Mouse (Mus musculus) hindbrain, embryonic 15.5 days (tissue): ENCODE measurements around the gene Ppm1j. TPM values are rescaled to one million over a fixed set of nuclear protein-coding genes. Genes with fewer than 3 reads are reported as not detected.
A peak's percentile ranks its signal among the peaks of the same experiment; 100 is the strongest.

Experiments used
- ATAC-seq: fragments of 200-750 bp; cut with Nextera tagmentation; 2 replicates; pipeline ENCODE4 v1.8.0; 2017; ENCODE audit warnings: low read depth, moderate number of reproducible peaks, moderate TSS enrichment; ENCODE audit not compliant: low FRiP score
- H3K27ac ChIP-seq: fragments of 300-500 bp; sonication (generic); replicated peaks from 2 replicates; pipeline ENCODE4 v1.5.1; 2015; ENCODE audit warnings: mild to moderate bottlenecking, inconsistent platforms
- H3K27me3 ChIP-seq: fragments of 300-500 bp; sonication (generic); 2 replicates; pipeline ENCODE4 v1.6.1; 2015; ENCODE audit warnings: control low read depth, inconsistent platforms
- H3K36me3 ChIP-seq: fragments of 300-500 bp; sonication (generic); 2 replicates; pipeline ENCODE4 v1.6.1; 2015; ENCODE audit warnings: control low read depth, inconsistent platforms
- H3K4me1 ChIP-seq: fragments of 300-500 bp; sonication (generic); replicated peaks from 2 replicates; pipeline ENCODE4 v1.6.1; 2015; ENCODE audit warnings: control low read depth, inconsistent platforms
- H3K4me2 ChIP-seq: fragments of 300-500 bp; sonication (generic); 2 replicates; pipeline ENCODE4 v1.6.1; 2015; ENCODE audit warnings: moderate library complexity, mild to moderate bottlenecking, inconsistent platforms
- H3K4me3 ChIP-seq: fragments of 300-500 bp; sonication (generic); 2 replicates; pipeline ENCODE4 v1.5.1; 2015; ENCODE audit warnings: mild to moderate bottlenecking, inconsistent platforms
- H3K9ac ChIP-seq: fragments of 300-500 bp; sonication (generic); 2 replicates; pipeline ENCODE4 v1.6.1; 2015; ENCODE audit warnings: inconsistent platforms
- H3K9me3 ChIP-seq: fragments of 300-500 bp; sonication (generic); 2 replicates; pipeline ENCODE4 v1.6.1; 2016; ENCODE audit warnings: control low read depth, inconsistent platforms
- WGBS: fragments of 180-500 bp; shearing (Covaris S2); methylation state at CpG from one replicate; pipeline ENCODE4 v1.1.7; 2015; 5-methylcytosine and 5-hydroxymethylcytosine counted together
- polyA plus RNA-seq: library from polyadenylated mRNA; unstranded; fragments of >200 nt; fragmentation: Nextera tagmentation; extraction: Ambion mirVana; gene quantifications from 2 replicates; pipeline ENCODE4 v1.2.1, GENCODE M21; 2015

Gene Ppm1j
- polyA plus RNA-seq, 1 experiment from 2014 or later: 1.2 TPM

DNA sequence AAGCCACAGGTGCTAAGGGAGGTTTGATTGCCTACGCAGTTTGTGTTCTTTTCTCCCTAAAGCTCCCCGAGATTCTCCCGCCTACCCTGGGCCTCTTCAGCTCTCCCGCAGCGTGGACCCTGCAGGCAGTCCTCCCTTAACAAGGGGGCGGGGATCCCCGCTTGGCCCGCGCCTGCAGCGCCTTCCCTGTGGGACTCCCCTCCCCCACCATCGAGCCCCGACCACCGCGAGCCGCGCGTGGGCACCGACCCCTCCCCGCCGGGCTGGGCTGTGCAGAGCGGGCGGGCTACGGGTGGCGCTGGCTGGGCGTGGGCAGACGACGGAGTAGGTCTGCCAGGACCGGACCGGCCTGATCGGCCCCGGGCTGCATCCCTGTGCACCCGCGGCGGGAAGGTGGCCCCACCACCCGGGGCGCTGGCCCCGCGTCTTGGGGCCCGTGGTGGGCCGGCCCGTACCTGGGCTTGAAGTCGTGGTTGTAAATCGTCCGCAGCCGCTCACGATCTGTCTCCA lies 36.7 kb downstream of the Ppm1j start:
- Histone ChIP-seq H3K4me2 (peak overlapping the region; percentile 96), H3K9ac (peak overlapping the region; percentile 59), H3K27ac (peak overlapping the region; percentile 76), H3K4me3 (peak overlapping the region; percentile 73), H3K4me1 (peaks cover 18% of the 10 kb centered on the region), H3K27me3 (no peaks in the 10 kb centered on the region), H3K9me3 (no peaks in the 10 kb centered on the region), H3K36me3 (peaks cover 5% of the 10 kb centered on the region; the same call in 1 of the 2 replicates)
- WGBS: 0% methylated on average over 44 of the region's 46 CpGs
- peak; percentile 83 for ATAC-seq

DNA sequence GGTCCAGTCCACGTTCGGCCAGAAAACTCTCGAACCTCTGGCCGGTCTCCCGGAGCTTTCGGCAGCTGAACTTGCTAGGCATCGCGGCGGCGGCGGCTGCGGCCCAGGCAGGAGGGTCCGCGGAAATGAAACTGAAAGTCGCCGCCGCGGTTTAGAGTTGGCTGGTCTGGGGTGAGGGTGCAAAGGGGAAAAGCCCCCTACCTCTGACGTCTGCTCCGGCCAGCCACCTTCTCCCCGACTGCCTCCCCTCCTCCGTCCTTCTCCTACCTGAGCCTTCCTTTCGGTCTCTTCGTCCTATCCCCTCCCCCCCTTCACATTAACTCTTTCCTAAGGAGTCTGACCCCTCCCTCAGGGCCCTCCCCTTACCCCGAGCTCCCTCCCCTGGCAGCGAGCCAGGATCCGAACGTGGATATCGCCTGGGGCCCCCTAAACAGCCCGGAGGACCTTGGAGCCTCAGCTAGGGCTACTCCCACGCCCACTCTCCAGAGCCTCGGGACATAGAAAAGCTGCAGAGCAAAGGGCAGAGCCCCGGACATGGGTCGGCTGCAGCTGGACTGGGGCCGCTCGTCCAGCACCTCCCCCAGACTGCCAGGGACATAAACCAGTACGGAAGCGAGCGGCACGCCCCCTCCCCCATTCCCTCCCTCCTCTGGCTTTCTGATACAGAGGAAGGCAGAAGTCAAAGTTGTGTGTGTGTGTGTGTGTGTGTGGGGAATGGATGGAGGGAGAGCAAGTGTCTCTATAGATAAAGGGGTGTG lies 37.3 kb downstream of the Ppm1j start, which contains the start of gene Mov10:
Mov10 (minus strand) TSS at position 573 of the 758 bp plus-strand sequence.
- H3K9me3 ChIP-seq: no peaks in the 10 kb centered on the region
- WGBS: under 1% methylated on average over 40 of the region's 40 CpGs
- peak within 1 kb of the TSS; percentile 96 for H3K4me2 ChIP-seq
- no peaks in the 10 kb centered on the region for H3K27me3 ChIP-seq
- H3K4me1 ChIP-seq: peaks cover 18% of the 10 kb centered on the region
- H3K27ac ChIP-seq: peak within 1 kb of the TSS; percentile 76
- peak within 1 kb of the TSS; percentile 59 for H3K9ac ChIP-seq
- H3K4me3 ChIP-seq: peak within 1 kb of the TSS; percentile 73
- H3K36me3 ChIP-seq: peaks cover 6% of the 10 kb centered on the region; the same call in 1 of the 2 replicates
- peak; percentile 79 for ATAC-seq

DNA sequence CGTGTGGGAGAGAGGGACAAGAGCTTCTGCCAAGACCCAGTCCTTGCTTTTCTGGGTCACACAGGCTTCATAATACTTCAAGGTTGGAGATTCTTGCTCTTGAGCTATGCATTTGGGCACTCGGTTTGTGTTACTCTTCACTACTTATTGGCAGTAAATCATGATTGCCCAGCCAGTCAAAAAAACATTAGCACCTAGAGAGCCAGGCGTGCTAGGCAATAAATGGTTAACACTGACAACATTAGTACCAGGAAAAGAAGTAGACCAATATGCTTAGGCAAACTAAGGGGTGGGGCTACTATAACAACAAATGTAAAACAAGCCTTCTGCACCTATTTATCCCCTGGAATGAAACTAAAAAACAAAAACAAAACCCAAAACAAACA lies 37.9 kb downstream of the Ppm1j start:
- no peak for ATAC-seq
- Histone ChIP-seq H3K4me2 (peak overlapping the region; percentile 96), H3K36me3 (peaks cover 6% of the 10 kb centered on the region; the same call in 1 of the 2 replicates), H3K4me3 (peak overlapping the region; percentile 73), H3K27me3 (no peaks in the 10 kb centered on the region), H3K9me3 (no peaks in the 10 kb centered on the region), H3K4me1 (peaks cover 18% of the 10 kb centered on the region), H3K9ac (no peak overlapping the region; the same call in 1 of the 2 replicates), H3K27ac (peak overlapping the region; percentile 76; the same call in 1 of the 2 replicates)
- WGBS: 8% methylated on average over 3 of the region's 3 CpGs

GRCm38 (mm10) chr3:104820426-104820825 lies 39.6 kb downstream of the Ppm1j start:
- 59% methylated on average over 1 of the region's 1 CpGs for WGBS
- peaks cover 9% of the 10 kb centered on the region for H3K36me3 ChIP-seq
- H3K27ac ChIP-seq: no peak overlapping the region
- H3K4me3 ChIP-seq: no peak overlapping the region
- no peak overlapping the region for H3K9ac ChIP-seq
- no peak for ATAC-seq
- H3K4me2 ChIP-seq: no peak overlapping the region
- no peaks in the 10 kb centered on the region for H3K27me3 ChIP-seq
- peaks cover 18% of the 10 kb centered on the region for H3K4me1 ChIP-seq
- H3K9me3 ChIP-seq: no peaks in the 10 kb centered on the region

DNA sequence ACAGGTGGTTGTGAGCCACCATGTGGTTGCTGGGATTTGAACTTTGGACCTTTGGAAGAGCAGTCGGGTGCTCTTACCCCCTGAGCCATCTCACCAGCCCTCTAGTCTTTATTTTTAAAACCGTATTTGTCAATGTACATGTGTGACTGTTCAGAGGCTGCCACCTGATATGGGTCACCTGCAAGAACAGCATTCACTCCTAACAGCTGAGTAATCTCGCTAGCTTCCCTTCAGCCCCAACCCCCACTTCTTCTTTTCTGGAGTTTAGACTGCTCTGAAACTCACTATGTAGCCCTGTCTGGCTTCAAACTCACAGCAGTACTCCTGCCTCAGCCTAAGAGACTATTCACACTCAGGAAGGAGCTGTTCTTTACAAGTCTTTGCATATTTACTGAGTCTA lies 41.6 kb downstream of the Ppm1j start:
- WGBS: 83% methylated on average over 3 of the region's 3 CpGs
- Histone ChIP-seq H3K27ac (no peak overlapping the region), H3K36me3 (peaks cover 18% of the 10 kb centered on the region), H3K9me3 (no peaks in the 10 kb centered on the region), H3K9ac (no peak overlapping the region), H3K4me1 (peaks cover 10% of the 10 kb centered on the region), H3K4me2 (no peak overlapping the region), H3K4me3 (no peak overlapping the region), H3K27me3 (no peaks in the 10 kb centered on the region)
- no peak for ATAC-seq

Other genes starting within 250 kb of the Ppm1j start
- 9.1 and 10.5 TPM in 2 replicates for gene Slc16a1, start 142.4 kb upstream of the Ppm1j start, polyA plus RNA-seq
- 0.16 TPM in 1 of 2 replicates, not detected in the other for gene Fam19a3, start 784 bp downstream of the Ppm1j start, polyA plus RNA-seq
- gene Rhoc, start 7.3 kb downstream of the Ppm1j start, polyA plus RNA-seq: 58.1 and 63.0 TPM in 2 replicates
- 9.1 and 13.4 TPM in 2 replicates for gene Mov10, start 37.5 kb downstream of the Ppm1j start, polyA plus RNA-seq
- 31.8 and 34.7 TPM in 2 replicates for gene St7l, start 82.9 kb downstream of the Ppm1j start, polyA plus RNA-seq
- 150 and 154 TPM in 2 replicates for gene Capza1, start 83.4 kb downstream of the Ppm1j start, polyA plus RNA-seq
- gene Wnt2b, start 180.9 kb downstream of the Ppm1j start, polyA plus RNA-seq: 1.1 and 1.2 TPM in 2 replicates